Mouse (Mus musculus): ENCODE measurements around the gene Olfr372.

The Olfr372 gene

DNA sequence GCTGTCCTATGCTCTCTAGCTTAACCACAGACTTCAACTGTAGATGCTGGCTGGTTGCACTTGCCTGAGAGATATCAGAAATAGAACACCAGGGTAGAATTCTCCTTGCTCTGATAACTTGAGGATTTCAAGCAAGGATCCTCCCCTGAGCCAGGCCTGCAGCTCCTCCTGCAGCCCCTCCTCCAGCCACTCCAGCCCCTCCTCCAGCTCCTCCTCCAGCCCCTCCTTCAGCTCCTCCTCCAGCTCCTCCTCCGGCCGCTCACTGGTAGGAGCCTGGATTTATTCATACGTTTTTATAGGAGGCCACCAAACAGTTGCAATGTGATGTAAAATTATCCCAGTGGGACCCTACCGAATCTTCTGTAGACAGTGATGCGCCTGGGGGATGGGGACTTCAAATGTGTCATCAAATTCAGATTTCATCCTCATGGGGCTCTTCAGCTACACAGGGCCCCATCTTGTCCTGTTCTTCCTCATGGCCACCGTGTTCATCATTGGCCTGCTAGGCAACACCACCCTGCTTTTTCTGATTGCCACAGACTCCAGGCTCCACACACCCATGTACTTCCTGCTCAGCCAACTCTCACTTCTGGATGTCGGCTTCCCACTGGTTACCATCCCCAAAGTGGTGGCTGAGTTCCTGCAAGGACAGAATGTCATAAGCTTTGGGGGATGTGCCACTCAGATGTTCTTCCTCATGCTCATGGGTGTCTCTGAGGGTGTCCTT, 58.5 kb downstream of the Olfr372 start:
- peak; percentile 25 for DNase-seq (ENCODE audit: low spot score)

- no peak for DNase-seq (ENCODE audit: low spot score)
Measured at GRCm38 (mm10) chr8:72105165-72105564, 64.1 kb downstream of the Olfr372 start.

GRCm38 (mm10) chr8:72106740-72107139, 65.7 kb downstream of the Olfr372 start, which contains the start of gene Olfr374:
Gene Olfr374, plus strand, starts transcription at chr8:72107040.
- DNase-seq (ENCODE audit: low spot score) = no peak

Data from ovary, postnatal 14 days (tissue).